8 mouse cellular contexts compared by ENCODE assay signal in the genomic region with DNA sequence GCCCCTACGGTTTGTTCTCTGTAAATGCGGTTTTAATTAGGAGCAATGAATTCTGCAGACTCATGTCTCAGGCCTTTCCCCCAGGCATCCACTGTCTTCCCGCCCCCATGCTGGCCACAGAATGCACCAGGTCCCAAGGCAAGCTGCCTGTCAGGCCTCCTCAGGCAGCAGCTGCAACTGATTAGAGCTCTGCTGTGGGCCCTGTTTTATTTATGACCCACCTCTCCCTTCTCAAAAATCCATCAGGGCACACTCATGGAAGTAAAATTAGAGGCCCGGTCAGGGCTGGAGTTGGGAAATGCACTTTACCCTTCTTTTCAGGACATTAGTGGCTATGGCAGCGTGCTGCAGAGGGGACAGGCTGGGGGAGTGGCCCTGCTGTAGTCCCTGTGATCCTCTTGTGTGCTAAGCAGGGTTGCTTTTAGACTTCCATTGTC.
A peak's percentile ranks its signal among the peaks of the same experiment; 100 is the strongest.
DNase-seq lines count a peak whose midpoint lies in the region; ATAC-seq lines count a peak whose summit lies in the region.

No protein-coding gene starts in this region.

- H3K9me3 ChIP-seq in liver, embryonic 12.5 days (replicated peaks): no peaks in the 10 kb centered on the region
- no peaks in the 10 kb centered on the region for H3K9me3 ChIP-seq in heart, embryonic 15.5 days (replicated peaks)
- H3K9me3 ChIP-seq in midbrain, embryonic 16.5 days (replicated peaks; ENCODE audit: control insufficient read depth, low read length, poor library complexity, severe bottlenecking): no peaks in the 10 kb centered on the region

- H3K4me3 ChIP-seq in liver, embryonic 12.5 days: no peak overlapping the region
- H3K4me3 ChIP-seq in heart, embryonic 15.5 days: no peak overlapping the region
- no peak overlapping the region for H3K4me3 ChIP-seq in midbrain, embryonic 16.5 days (ENCODE audit: low read depth, low read length)

- 23% methylated on average over 5 of the region's 5 CpGs for whole genome bisulfite sequencing in liver, embryonic 12.5 days (ENCODE audit: insufficient replicate concordance)
- WGBS in heart, embryonic 15.5 days: 12% methylated on average over 5 of the region's 5 CpGs
- 2% methylated on average over 5 of the region's 5 CpGs for WGBS in midbrain, embryonic 16.5 days

- DNase-seq in liver: peak; percentile 55
- peak; percentile 97 for DNase-seq in fibroblast of lung, adult 2 months (ENCODE audit: low read depth)
- DNase-seq in kidney, postnatal 14 days: peak; percentile 72
- no peak for DNase-seq in thymus, adult 18-20 months

- no peaks in the 10 kb centered on the region for H3K36me3 ChIP-seq in liver, embryonic 12.5 days
- H3K36me3 ChIP-seq in heart, embryonic 15.5 days: no peaks in the 10 kb centered on the region
- H3K36me3 ChIP-seq in midbrain, embryonic 16.5 days (ENCODE audit: control insufficient read depth, insufficient read depth, low read length): no peaks in the 10 kb centered on the region

- no peak overlapping the region for H3K9ac ChIP-seq in liver, embryonic 12.5 days
- H3K9ac ChIP-seq in heart, embryonic 15.5 days: no peak overlapping the region
- peak overlapping the region; percentile 31 for H3K9ac ChIP-seq in midbrain, embryonic 16.5 days (ENCODE audit: low read depth, low read length)

- no peak overlapping the region for H3K27ac ChIP-seq in liver, embryonic 12.5 days
- H3K27ac ChIP-seq in heart, embryonic 15.5 days: peak overlapping the region; percentile 87
- peak overlapping the region; percentile 61 for H3K27ac ChIP-seq in midbrain, embryonic 16.5 days (ENCODE audit: low read length)

- no peak overlapping the region for H3K4me2 ChIP-seq in liver, embryonic 12.5 days
- no peak overlapping the region for H3K4me2 ChIP-seq in heart, embryonic 15.5 days
- H3K4me2 ChIP-seq in midbrain, embryonic 16.5 days (ENCODE audit: low read length): no peak overlapping the region

- ATAC-seq in liver, embryonic 12.5 days: no peak
- ATAC-seq in heart, embryonic 15.5 days (replicated peaks; ENCODE audit: insufficient number of reproducible peaks, insufficient read depth, low FRiP score, low read depth): peak; percentile 80
- ATAC-seq in midbrain, embryonic 16.5 days: peak; percentile 77
- no peak for ATAC-seq in erythroblast, adult 5-6 weeks (replicated peaks; ENCODE audit: low FRiP score, poor library complexity, severe bottlenecking)

- no peaks in the 10 kb centered on the region for H3K27me3 ChIP-seq in liver, embryonic 12.5 days (replicated peaks)
- H3K27me3 ChIP-seq in heart, embryonic 15.5 days: no peaks in the 10 kb centered on the region
- no peaks in the 10 kb centered on the region for H3K27me3 ChIP-seq in midbrain, embryonic 16.5 days (ENCODE audit: control insufficient read depth, insufficient read depth, low read depth, low read length)

- H3K4me1 ChIP-seq in liver, embryonic 12.5 days: no peaks in the 10 kb centered on the region
- peaks cover 42% of the 10 kb centered on the region for H3K4me1 ChIP-seq in heart, embryonic 15.5 days (replicated peaks)
- peaks cover 24% of the 10 kb centered on the region for H3K4me1 ChIP-seq in midbrain, embryonic 16.5 days (ENCODE audit: control insufficient read depth, insufficient read depth, low read length)

Comparison
In these comparisons a context has a peak if more than half of its experiments do, and no peak if none do; other contexts are left out.
1. DNase-seq: peak in liver (single experiment), fibroblast of lung, adult 2 months (single experiment) and kidney, postnatal 14 days (single experiment); none in thymus, adult 18-20 months (0 of 2).
2. ATAC-seq: peak in heart, embryonic 15.5 days (single experiment) and midbrain, embryonic 16.5 days (single experiment); none in liver, embryonic 12.5 days (single experiment) and erythroblast, adult 5-6 weeks (single experiment).